Mouse (Mus musculus) monocyte, adult 2 months (primary cell): ENCODE results near the gene Vegfa.
"Not testable (repeated sequence)": the region's sequence is repeated elsewhere in the genome, so short reads cannot be mapped to it uniquely, and the experiment has no call there.

Experiments
- DNase-seq, 2 experiments: peaks; one replicate each; pipeline ENCODE4 v3.0.0; 2022; ENCODE audit warnings: low spot score in 2 of 2, low read depth in 1 of 2

Gene Vegfa

DNA sequence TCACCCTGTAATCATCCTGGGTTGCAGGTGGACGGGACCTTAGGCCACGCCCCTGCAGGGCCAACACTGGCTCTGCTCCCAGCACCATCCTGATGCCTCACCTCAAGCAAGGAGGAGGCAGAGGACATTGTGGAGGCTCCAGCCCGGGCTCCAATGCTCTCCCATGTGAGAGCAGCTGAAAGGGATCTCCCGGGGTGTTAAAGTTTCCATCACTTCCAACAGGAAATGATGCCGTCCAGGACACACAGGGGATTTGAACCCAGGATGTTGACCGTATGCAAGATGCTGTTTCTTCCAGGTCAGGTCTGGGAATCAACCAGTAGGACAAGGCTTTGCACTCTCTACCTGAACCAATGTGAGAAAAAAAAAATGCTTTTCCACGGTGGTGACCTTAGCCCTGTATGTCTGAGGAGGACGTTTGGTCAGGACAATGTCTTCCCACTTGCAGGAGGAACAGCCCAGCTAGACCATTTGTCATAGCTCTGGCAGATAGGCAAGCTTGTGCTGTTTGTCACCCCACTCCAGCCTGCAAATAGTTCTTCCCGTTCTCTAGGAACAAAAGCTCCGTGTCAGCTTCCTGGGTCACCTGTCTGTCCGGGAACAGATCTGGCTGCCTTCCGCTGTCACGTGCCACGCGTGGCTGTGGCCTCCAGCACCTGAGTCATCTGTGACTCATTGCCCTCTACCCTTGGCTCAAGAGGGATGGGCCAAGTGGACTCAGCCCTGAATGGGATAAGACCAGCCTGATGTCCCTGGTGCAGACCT, 28.3 kb downstream of the Vegfa start:
- no peak for DNase-seq

DNA sequence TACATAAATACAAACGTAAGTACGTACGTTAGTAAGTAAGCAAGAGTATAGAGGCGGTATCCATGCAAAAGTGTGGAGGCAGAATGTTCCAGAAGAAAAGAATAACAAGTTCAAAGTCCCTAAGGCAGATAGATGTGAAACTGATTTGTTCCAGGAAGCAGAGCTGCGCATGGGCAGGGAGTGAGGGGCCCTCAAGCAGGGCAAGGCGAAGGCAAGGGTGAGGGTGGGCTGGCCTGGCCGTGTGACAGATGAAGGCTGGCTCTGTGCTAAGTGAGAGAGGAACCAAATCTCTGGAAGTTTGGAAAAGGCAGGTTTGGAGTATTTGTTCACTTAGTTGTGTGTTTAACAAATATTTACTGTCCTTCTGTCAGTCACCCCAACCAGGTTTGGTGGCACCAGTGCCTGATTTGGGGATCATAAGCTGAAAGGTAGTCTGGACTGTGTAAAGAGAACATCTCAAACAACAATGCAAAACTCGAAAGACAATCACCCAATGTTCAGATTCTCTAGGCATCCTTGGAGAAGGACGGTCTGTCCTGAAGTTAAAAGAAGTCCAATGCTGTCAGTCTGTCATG, 32.7 kb downstream of the Vegfa start:
- DNase-seq, result no peak

DNA sequence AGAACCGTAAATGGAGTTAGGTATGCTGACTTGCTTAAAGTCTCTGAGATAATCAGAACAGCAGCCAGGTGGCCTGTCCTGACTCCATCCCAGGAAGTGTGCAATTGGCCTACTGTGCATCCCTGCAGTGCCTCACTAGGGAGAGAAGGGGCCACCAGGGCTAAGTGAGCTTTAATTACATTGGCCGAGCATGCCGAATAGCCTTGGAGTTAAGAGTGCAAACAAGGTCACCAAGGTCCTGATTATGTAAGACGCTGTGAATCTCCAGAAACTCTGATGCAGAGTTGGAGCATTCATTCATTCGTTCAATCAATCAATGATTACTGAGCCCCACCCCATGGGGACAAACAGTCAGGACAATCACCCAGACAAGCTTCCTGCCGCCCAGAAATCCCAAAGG, 33.8 kb downstream of the Vegfa start:
- no peak for DNase-seq

- DNase-seq, result no peak
These were observed 35.2 kb downstream of the Vegfa start for GRCm38 (mm10) chr17:45996921-45997444.

DNA sequence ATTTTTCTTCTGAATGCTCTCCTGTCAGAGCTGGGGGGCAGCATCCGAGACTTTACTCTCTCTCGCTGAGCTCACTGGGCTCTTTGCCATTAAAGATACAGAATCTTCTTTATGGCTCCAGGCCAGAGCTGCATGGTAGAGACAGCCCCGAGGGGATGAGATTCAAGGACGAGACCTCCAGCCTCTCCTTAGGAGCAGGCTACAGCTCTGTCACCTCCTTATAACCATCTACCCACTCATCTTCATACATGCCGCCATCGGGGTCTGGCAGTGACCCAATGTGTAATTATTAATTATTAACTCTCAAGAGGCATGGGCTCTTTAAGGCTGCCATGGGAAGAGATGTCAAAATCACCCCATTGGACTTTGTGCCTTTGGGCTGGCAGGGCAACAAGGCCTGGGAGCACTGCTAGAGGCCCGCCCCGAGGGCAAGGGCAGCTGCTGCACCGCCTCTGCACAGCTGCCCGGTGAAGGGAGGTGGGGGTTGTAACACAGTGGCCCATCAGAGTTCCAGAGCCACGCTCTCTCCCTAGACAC, 37.8 kb downstream of the Vegfa start:
- DNase-seq, result no peak

GRCm38 (mm10) chr17:45986915-45987314, 45.3 kb downstream of the Vegfa start:
- no peak for DNase-seq

GRCm38 (mm10) chr17:45986374-45986773, 45.8 kb downstream of the Vegfa start:
- DNase-seq, result no peak

- not testable (repeated sequence) for DNase-seq
These were observed 49.0 kb downstream of the Vegfa start for GRCm38 (mm10) chr17:45983185-45983584.

DNA sequence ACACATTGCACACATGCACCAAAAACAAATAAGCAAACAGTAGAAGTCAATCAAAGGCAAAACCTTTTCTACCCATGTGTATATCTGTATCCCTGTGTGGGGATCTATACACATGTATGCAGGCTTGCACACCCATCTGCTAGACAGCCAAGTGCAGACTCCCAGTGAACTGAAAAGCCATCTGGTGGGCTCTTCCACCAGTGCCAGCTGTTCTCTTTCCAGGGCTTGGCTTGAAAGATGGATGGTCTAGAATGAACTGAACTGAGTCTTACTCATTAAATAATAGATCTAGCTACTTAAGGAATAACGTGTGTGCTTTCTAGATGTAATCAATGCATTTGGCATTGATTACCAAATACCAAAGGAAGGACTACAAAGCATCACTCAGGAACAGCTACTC, 50.3 kb downstream of the Vegfa start:
- DNase-seq, result no peak

GRCm38 (mm10) chr17:45979025-45979805, 53.0 kb downstream of the Vegfa start:
- no peak for DNase-seq

- no peak for DNase-seq
These were observed 57.7 kb downstream of the Vegfa start for GRCm38 (mm10) chr17:45974461-45974860.

GRCm38 (mm10) chr17:45973214-45973613, 59.0 kb downstream of the Vegfa start:
- DNase-seq, result no peak

DNA sequence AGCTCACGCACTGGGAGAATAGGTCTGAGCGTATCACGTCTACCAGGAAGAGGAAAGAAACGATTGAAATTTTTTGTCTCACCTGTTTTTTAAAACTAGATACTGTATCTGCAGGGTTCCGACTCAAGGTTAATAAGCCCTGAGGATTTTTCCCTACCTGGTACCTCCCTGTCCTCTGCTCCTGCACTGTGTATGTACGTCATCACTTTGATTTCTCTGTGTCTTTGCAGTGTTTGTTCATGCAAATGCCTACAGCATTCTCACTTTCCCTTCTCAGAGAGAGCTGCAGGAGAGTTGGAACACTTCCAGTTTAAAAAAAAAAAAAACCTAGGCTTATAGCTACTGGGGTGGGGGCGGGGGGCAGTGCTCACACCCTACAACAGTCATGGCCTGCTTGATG, 59.8 kb downstream of the Vegfa start:
- DNase-seq, result no peak

DNA sequence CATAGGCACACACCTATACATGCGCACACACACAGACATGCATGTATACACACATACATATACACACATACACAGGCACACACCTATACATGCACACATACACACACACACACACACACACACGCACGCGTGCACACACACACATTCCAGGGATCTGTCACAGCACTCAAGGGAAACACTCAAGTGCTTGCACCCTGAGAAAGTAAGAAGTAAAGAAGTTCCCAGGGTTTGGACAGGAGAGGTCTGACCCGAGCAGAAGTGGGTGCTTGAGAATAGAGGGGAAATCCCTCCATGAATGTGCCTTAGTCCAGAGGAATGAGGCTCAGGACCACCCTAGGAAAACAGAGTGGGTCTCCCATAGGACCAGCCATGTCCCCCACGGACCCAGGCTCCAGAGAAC, 60.4 kb downstream of the Vegfa start:
- no peak for DNase-seq

- DNase-seq, result no peak
These were observed 61.2 kb downstream of the Vegfa start for GRCm38 (mm10) chr17:45970741-45971550.

DNA sequence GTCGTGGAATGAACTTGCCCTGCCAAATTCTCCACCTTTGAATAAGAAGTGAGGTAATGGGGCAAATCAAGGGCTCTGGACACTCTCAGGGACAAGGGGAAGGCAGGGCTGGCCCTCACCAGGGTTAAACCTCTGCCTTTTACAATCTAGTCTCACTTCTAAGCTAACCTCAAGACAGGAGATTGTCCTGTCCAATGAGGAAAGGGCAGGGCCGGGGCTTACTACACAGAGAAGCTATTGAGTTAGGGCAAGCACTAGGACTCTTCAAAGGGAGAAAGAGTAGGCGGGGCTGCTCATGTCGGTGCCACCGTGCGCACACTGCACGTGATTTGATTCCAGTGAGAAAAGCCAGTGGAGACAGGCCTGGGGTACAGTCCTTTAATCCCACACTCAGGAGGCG, 62.6 kb downstream of the Vegfa start:
- no peak for DNase-seq

DNA sequence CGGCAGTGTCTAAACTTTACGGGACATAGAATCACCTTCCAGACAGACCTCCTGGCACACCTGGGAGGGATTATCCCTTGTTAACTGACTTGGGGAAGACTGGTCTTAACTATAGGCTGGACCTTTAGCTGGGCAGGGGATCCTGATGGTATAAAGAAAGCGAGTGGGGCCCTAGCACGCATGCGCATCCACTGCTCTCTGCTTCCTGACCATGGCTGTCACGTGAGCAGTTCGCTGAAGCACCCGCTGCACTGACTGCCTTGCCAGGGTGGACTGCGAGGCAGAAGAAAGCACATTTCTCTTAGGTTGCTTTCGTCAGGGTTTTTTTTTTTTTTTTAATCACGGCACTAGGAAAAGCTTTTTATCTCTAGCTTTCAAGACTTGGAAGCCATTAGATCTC, 63.8 kb downstream of the Vegfa start:
- DNase-seq, result no peak
